Mouse (Mus musculus) cortical plate, adult 2 months (tissue): ENCODE measurements around the gene Dab1. TPM values are rescaled to one million over a fixed set of nuclear protein-coding genes. Genes with fewer than 3 reads are reported as not detected.
A peak's percentile ranks its signal among the peaks of the same experiment; 100 is the strongest.

Experiments used
- H3K27ac ChIP-seq: fragments of 200-500 bp; 2 replicates; pipeline ENCODE4 v1.5.1; 2012; ENCODE audit warnings: low read length, control low read depth, inconsistent platforms; ENCODE audit not compliant: insufficient read depth
- H3K4me1 ChIP-seq: fragments of 200-500 bp; 2 replicates; pipeline ENCODE4 v1.6.1; 2011; ENCODE audit warnings: low read length; ENCODE audit not compliant: control insufficient read depth, insufficient read depth
- H3K4me3 ChIP-seq: fragments of 200-500 bp; 2 replicates; pipeline ENCODE4 v1.5.1; 2011; ENCODE audit warnings: mild to moderate bottlenecking, low read length, control low read depth; ENCODE audit not compliant: insufficient read depth
- CTCF ChIP-seq: fragments of 200-500 bp; IDR thresholded peaks from 2 replicates; pipeline ENCODE4 v1.5.1; 2011; ENCODE audit warnings: mild to moderate bottlenecking, control low read depth, low read length; ENCODE audit not compliant: insufficient read depth; ENCODE audit errors: extremely low read depth
- POLR2A ChIP-seq: fragments of 200-500 bp; IDR thresholded peaks from 2 replicates; pipeline ENCODE4 v1.6.1; 2011; ENCODE audit warnings: mild to moderate bottlenecking, low read length, control low read depth; ENCODE audit not compliant: insufficient read depth; ENCODE audit errors: extremely low read depth
- polyA plus RNA-seq: library from polyadenylated mRNA; depleted of rRNA; stranded (reverse); fragments of >200 nt; gene quantifications from 2 replicates; pipeline ENCODE4 v1.2.3, GENCODE M21; 2012

Dab1 gene
- polyA plus RNA-seq, 1 experiment = 42.9 TPM

DNA sequence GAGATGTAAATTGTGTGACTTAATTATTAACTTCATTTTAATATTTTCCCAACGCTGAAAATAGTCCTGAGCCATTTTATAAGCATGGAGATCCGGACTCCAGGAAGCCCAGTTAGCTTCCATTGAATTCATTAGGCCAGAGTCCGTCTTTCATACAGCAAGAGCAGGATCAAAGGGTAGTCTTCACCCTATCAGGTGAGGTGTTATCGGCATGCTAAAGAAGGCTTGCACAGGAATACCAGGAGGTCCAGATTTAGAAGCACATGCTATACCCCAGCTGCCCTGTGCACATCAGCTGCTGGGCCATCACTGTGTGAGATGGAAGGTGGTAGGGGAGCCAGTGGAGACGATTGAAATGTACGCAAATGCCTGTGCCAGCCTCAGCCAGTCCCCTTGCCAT is 1096.7 kb downstream of the Dab1 start:
- Histone ChIP-seq H3K27ac (peak overlapping the region; percentile 24; the same call in 1 of the 2 replicates), H3K4me3 (no peak overlapping the region), H3K4me1 (peaks cover 3% of the 10 kb centered on the region; the same call in 1 of the 2 replicates)
- TF ChIP-seq CTCF (no peak), POLR2A (no peak)

DNA sequence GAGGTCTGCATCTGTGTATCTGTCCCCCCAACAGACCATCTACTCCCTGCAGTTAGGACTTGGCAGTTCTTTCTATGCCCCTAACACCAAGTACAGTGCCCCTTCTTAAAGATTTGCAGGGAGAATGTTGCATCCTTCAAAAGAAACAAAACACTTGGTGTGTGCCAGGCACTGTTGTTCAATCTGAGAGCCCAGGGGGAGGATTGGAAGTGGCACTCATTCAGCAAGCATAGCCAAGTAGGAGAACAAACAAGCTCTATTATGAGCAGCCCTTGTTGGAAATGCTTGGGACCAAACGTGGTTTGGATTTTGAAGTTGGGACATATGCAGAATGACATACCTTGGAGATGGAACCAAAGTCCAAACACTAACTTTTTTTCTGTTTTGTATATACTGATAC is 1097.3 kb downstream of the Dab1 start:
- TF ChIP-seq CTCF = no peak
- no peak for TF ChIP-seq POLR2A
- Histone ChIP-seq H3K27ac (peak overlapping the region; percentile 24; the same call in 1 of the 2 replicates), H3K4me1 (peaks cover 3% of the 10 kb centered on the region; the same call in 1 of the 2 replicates)

DNA sequence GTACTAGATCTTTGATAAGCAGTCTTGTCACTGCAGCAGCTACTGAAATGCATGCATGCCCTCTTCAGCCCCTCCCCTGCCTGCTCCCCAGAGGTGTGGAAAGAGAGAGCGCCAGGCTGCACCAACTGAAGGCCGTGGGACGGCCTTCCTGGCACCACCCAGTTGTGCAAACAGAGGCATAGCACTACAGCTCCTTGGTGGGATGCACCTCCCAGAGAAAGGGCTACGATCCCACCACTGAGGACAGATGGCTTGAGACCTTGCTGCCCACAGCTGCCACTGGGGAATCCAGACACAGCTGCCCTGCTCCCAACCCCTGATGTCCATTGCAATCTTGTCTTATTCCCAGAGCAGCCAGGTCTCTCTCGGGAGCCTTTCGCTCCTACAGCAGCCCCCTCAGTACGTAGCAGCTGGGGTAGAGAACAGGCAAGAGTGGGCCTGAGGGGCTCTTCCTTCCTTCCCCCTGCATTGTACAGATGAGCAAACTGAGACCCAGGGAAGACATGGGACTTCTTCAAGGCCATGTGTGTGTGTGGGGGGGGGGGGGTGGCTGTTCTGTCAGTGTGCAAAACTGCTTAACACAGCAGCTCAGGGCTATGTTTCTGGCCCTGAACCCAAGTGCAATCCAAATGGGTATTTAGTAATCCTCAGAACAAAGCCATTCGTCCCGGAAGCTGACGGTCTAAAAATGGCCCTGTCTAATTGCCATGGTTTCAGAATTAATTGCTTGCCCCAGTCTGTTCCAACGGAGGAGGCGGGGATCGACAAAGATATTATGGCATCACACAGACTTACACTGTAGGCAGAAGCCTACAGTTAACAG is 1100.0 kb downstream of the Dab1 start:
- Histone ChIP-seq H3K27ac (peak overlapping the region; percentile 43), H3K4me1 (peaks cover 8% of the 10 kb centered on the region), H3K4me3 (no peak overlapping the region)
- TF ChIP-seq CTCF = no peak
- TF ChIP-seq POLR2A = no peak

More for the DNA sequence above, 1097.3 kb downstream of the Dab1 start:
- no peak overlapping the region for H3K4me3 ChIP-seq

DNA sequence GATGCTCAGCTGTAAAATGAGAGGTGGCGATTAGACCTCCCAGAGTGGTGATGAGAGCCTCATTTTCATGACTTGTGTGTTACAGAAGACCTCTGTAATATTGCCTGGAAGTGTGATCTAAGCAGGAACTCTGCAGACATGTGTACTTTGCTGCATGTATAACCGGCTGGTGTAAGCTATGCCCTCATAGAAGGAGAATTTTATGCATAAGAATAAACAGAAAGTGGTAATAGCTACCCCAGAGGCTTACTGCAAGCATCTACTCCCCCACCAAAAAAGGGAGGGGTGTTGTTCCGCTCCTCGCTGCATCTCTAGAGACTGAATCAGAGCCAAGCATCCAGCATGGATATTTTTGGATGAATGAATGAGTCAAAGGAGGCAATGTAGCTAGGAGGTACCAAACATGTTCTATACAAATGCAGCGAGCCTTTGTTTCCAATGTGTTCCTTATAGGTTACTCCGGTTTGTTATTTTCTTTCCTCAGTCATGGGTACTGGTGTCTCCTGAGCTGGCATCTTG is 1104.4 kb downstream of the Dab1 start:
- Histone ChIP-seq H3K27ac (no peak overlapping the region; the same call in 1 of the 2 replicates), H3K4me3 (no peak overlapping the region), H3K4me1 (peaks cover 7% of the 10 kb centered on the region)
- TF ChIP-seq POLR2A (no peak), CTCF (no peak)

DNA sequence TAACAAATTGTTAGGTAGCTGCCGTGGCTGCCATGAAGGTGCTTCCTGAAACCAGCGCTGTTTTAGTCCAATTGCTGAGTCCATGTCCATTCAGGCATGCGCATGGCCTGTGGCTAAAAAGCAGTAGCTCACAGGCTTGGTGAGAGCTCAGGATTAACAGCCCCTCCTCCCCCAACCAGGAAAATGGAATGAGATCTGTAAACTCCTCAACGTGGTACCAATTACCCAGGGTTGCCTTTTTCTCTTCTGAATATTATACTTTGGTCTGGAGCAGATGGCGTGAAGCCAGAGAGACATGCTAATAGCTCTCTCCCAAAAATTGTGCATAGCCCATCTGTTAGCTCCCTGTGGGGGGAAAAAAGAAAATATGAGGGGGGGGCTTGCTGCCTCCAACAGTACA is 1105.1 kb downstream of the Dab1 start:
- Histone ChIP-seq H3K4me1 (peaks cover 9% of the 10 kb centered on the region), H3K4me3 (no peak overlapping the region), H3K27ac (no peak overlapping the region)
- TF ChIP-seq POLR2A = no peak
- TF ChIP-seq CTCF = no peak

DNA sequence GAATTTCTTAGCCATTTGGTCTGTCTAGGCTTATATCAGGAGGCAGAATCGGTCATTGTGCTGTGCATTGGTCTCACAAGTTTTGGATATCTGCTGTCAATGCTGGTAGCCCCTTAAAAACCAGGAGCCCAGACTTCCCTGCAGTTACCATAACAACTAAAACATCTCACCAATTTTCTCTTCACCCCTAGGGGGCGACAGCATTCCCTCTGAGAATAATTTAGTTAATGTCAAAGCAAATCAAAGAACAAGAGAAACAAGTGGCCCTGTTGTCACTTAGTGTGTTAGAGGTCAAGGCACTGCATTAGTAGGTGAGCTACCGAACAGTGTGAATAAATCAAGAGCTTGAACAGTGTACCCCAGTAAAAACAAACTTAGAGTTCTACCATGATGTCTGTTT is 1106.5 kb downstream of the Dab1 start:
- H3K4me1 ChIP-seq = peaks cover 11% of the 10 kb centered on the region
- TF ChIP-seq CTCF (no peak), POLR2A (no peak)
- no peak overlapping the region for H3K4me3 ChIP-seq
- H3K27ac ChIP-seq = no peak overlapping the region

DNA sequence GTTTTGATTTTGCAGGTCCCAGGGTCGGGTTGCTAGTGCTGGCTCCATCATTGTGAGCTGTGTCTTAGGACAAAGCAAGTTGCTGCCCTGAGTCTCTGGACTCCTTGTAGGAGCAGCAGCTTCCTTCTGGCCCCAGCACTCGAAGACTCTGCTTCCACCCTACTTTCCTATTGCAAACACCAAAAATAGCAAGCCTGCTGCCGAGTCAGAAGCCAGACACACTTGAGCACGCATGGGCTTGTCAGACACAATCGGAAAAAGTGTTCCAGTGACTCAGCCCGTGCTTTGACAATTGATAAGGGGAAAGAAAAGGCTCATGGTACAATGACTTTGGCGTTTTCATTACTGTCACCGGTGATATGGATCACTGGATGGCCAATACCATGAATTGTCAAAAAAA is 1110.0 kb downstream of the Dab1 start:
- Histone ChIP-seq H3K4me3 (no peak overlapping the region), H3K4me1 (peaks cover 6% of the 10 kb centered on the region), H3K27ac (no peak overlapping the region)
- TF ChIP-seq CTCF (no peak), POLR2A (no peak)

DNA sequence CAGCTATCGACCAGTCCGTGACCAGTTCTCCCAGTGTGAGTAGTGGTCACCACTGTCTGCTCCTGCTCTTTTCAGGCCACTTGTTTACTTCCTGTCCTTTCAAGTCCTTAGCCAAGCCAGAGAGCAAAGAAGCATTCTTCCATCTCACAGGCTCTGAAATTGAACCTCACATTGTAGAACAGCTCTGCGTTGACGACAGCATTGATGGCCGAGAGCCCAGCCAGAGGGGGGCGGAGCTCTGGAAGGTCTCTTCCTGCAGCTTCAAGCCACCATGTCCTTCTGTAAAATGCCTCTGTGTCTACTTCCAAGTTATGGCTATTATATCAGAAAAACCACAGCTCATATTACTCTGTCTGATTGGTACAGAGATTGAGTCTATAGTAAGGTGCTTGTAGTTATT is 1127.3 kb downstream of the Dab1 start:
- TF ChIP-seq CTCF = no peak
- TF ChIP-seq POLR2A = no peak
- Histone ChIP-seq H3K4me3 (no peak overlapping the region), H3K4me1 (peaks cover 2% of the 10 kb centered on the region; the same call in 1 of the 2 replicates), H3K27ac (no peak overlapping the region)

DNA sequence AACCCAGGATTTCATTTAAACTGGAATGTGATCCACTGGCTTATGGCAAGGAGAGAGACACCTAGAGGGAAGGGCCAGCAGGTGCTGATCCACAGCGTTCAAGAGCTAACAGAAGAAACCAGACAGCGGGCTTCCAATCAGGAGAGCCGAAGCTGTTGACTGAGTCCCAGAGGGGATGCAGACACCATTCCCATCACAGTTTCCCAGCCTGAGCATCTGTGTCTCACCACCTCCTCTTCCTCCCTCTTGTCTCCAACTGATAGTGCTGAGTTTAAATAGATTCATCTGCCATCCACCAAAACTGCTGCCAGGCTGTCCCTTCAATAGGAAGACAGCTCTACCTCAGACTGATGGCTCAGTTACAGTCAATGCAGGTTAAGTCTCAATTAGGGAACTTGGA is 1134.9 kb downstream of the Dab1 start:
- no peak overlapping the region for H3K27ac ChIP-seq
- no peaks in the 10 kb centered on the region for H3K4me1 ChIP-seq
- TF ChIP-seq POLR2A (no peak), CTCF (no peak)
- H3K4me3 ChIP-seq = no peak overlapping the region
